Mouse (Mus musculus) urinary bladder, postnatal 10 days (tissue): ENCODE measurements around the gene Tmem108.
"Not testable (repeated sequence)": the region's sequence is repeated elsewhere in the genome, so short reads cannot be mapped to it uniquely, and the experiment has no call there.

Source experiments
- DNase-seq: peaks from one replicate; pipeline ENCODE4 v3.0.0; 2022; ENCODE audit warnings: low spot score

The Tmem108 gene

DNA sequence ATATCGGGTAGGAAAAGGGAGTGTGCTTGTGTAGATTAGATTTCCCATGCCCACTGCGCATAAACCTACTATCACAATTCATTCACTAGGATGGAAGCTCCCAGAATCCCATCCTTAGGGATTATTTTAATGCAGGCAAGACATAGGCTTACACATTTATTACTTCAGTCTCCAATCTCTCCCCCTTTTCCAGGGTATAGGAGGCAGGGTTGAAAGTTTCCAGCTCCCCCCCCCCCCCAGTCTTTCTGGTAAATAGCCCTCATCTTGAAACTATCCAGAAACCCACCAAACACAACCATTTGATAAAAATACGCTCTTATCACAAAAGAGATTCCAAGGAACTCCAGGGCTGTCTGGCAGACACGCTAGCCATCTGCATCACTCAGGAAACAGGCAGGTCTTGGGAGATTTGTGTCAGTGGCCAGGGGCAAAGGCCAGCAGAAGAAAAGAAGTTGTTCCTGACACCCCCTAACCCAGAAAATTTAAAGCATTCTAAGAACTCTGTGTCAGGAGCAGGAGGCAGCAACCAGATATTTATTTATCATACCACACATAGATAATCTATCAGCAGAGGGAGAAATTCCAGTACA, 79.8 kb downstream of the Tmem108 start:
- no peak for DNase-seq

DNA sequence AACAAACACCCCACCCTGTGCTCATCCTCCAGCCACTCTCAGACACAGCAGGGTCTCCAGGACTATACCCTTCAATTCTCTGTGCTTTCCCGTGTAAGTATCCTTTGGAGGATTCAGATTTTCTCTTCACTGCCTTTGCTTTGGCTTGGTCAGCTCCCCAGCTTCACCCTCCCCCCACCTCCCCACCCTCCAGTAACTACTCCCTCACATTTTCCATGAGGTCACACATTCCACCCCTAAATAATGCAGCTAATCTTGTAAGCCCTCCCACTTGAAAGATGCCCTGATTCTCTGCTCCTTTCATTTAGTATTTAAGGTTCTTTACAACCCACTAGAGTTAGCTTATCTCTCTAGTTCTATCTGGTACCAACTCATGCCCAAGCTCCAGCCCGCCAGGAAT, 82.4 kb downstream of the Tmem108 start:
- DNase-seq = no peak

DNA sequence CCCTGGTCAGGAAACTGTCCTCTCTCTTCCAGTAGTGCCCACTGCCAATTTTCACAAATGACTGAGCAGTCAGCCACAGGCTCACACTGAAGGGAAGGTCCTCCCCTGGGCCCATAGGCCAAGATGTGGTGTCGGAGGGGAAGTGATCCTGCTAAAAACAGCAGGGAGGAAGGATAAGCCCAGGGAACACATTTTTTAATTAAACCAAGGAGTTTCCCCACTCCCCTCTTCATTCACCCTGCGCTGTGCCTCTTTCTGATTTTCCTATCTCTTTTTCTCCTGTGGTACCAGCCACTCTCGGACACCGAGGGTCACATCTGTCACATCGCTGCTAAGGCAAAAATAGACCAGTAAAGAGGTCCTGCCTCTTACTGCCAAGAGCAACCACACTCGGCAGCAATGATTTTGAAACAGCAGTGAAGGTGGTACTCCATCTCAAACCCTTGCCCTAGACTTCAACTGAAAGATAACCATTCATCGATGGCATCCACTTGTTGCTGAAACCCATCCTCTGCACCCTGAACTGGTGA, 83.0 kb downstream of the Tmem108 start:
- no peak for DNase-seq

DNA sequence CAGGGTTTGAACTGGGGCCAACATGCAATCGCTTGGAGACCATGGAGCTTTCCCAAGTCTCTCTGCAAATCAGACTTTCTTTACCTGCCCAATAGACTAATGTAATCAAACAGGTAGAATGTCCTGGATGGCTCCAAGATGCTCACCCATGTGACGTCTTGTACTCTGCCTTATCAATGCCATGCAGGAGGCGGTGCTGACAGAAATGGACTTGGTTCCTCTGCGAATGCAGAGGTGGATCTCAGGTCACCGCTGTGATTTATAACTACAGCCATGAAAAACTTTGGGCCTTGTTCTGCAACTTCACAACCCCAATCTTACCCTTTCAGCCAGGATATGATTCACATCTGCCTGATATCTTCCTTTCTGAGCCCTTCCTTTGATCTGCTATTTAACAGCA, 83.8 kb downstream of the Tmem108 start:
- no peak for DNase-seq

DNA sequence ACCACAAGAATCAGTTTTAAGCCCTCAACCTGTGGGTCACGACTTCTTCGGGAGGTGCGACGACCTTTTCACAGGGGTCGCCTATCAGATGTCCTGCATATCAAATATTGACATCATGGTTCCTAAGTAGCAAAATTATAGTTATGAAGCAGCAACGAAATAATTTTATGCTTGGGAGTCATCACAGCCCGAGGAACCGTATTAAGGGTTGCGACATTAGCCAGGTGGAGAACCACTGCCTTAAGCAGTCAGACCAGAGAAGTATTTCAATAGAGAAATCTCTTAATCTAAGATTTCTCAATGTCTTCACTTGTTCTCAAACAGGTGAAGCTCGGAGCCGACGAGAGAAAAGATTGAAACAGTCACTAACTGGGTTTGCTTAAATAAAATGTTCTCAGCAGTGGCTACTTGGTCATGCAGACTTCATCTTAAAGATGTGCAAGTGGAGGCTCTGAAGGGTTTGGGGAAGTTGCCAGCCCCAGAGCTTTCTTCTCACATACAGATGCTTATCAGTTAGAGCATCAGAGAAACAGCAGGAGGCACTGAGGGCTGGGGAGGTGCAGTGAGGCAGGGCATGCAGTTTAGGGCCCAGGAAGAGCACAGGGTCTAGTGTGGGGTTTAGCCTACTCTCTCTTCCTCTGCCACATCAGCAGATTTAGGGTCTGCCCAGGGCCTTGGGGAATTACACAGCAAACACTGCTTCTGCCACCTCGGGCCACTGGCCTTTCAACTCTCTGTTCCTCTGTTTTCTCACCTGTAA, 85.7 kb downstream of the Tmem108 start:
- no peak for DNase-seq

DNA sequence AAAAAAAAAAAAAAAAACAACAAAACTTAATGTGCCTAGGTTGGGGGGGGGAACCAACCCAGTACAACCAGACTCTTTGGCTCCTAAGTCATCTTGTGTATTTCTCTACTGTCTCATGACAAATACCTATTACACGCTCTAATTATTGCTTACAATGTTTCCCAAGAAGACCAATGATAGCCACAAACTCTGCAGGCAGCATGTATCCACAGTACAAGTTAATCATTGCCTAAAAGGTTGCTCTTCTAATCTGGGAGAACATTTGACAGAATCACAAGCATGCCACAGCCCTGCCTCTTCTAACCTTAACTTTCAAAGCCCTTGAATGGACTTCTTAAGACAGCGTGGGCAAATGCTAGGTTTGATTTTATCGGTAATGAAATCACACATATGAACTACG, 88.8 kb downstream of the Tmem108 start:
- no peak for DNase-seq

DNA sequence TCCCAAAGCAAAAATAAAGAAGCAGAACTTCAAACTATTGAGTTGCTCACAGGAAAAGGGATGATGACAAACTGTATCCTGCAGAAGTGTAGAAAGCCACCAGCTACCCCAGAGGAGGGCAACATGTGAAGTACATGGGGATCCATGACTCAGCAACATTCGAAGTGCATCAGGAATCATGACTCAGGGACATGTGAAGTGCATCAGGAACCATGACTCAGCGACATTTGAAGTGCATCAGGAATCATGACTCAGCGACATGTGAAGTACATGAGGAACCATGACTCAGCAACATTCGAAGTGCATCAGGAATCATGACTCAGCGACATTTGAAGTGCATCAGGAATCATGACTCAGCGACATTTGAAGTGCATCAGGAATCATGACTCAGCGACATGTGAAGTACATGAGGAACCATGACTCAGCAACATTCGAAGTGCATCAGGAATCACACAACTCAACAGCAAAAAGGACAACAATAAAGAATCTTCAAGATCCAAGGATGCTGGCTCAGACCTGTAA, 91.0 kb downstream of the Tmem108 start:
- DNase-seq = not testable (repeated sequence)

DNA sequence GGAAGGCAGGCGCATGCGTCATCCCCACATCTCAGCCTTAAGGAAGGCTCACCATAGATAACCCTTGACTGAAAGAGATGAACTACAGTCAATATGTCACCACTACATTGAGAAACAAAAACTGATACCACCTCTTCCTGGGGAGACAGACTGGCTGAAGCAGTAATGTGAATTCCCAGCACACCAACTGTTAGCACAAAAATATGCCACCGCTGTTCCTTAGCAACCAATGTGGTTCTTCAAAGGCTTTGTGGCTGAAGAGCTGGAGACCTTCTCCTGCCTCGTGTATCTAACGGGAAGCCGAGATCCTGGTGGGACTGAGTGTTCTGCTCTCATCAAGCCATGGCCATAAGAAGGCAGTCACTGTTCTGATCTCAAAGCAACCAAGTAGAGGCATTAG, 92.8 kb downstream of the Tmem108 start:
- DNase-seq = no peak

DNA sequence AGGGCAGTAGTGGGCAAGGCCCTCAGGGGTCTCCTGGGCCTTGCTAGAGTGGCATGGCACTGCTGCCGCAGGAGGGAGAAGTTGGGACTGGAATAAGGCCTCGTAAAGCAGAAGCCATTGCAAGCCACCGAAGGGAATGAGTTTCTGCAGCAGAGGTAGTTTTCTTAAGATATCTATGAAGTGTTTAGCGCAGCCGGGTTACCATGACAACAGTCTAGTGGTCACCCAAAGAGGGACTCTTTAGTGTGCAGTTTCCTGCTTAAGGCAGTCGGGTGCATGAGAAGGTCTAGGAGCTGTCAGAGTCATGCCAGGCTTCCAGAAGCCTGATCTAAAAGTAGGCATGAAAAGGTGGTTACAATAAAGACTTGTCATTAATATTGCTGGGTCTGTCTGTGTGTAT, 95.8 kb downstream of the Tmem108 start:
- no peak for DNase-seq

DNA sequence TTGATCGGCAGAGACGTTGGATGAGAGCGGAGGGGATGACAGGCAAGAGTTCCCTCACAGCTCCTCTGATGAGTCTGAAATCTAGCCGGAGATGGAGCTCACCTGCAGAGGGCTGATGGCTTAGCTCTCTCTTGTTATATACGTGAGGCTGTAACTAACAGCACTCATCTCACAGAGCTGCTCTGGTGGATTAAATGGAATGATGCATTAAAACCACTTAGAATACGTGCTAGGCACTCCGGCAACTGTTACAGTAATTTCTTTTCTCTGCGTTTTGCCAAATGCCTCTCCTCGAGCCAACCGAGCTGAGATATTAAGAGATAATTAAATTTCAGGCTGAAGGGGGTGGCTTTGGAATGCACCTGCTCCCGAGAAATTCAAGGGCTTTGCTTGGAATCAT, 97.5 kb downstream of the Tmem108 start:
- no peak for DNase-seq

DNA sequence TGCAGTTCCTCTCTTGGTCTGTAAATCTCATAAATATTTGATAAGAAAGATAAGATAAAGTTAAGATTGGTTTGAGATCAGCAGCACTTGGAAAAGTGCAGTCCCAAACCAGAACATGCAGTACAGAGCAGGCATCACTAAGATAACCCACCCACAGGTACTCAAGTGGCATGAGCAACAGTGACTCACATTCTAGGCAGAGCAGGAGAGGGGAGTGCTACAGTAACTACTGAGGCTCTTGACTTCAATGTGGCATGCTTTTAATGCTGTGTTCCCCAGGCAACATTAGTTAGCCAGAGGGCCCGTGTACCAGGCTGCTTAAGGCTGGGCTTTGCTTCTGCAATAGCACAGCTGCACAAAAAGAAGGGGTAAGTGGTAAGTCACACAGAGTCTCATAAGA, 99.8 kb downstream of the Tmem108 start:
- DNase-seq = no peak

DNA sequence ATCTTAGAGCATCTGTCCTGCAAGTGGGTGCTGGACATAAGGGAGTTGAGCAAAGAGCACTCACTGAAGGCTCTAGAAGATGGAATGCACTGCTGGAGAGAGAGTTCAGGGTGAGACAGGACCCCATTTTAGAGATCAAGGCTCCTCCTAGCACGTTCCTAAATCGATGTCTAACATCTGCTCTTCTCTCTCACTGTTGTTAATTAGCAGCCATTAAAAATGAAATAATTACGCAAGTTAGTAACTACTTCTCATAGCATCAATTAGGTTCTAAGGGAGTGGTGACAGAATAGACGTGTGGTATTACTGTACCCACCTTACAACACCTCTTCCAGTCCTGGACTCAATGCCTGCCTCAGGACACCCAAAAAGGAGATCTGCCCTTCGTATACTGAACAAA, 103.7 kb downstream of the Tmem108 start:
- DNase-seq = no peak

DNA sequence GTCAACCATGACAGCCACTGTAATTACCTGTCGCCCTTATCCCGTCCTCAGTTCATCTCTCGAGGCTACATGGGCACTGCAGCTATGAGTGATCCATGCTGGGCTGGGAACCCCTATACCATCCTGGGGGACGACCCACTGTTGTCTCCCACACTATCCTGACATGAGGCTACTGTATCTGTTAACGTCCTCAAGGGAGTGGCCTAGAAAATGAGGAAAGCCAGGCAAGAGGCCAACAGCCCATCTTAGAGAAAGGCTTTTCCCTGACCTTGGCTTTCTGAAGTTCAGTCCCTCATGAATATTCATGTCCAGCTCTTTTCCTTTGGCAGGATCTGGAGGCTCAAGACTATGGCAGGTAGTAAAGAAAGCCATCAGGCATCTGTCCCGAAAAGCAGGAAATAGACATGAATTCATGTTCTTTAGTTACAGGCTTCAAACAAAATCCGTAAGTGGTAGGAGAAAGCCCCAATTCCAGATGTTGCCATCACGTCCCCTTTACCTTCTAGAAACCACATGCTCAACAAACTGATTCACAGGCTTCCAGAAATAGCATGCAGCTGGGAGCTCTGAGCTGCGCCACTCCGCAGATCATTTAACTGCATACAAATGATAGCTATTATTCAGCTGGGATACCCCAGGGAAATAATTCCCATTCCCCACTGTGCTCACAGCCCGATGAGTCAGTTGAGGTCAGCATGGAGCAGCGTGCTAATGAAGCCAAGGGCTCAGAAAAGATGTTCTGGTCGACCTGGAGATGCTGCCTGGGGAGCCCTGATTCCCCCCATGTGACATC, 104.3 kb downstream of the Tmem108 start:
- no peak for DNase-seq

DNA sequence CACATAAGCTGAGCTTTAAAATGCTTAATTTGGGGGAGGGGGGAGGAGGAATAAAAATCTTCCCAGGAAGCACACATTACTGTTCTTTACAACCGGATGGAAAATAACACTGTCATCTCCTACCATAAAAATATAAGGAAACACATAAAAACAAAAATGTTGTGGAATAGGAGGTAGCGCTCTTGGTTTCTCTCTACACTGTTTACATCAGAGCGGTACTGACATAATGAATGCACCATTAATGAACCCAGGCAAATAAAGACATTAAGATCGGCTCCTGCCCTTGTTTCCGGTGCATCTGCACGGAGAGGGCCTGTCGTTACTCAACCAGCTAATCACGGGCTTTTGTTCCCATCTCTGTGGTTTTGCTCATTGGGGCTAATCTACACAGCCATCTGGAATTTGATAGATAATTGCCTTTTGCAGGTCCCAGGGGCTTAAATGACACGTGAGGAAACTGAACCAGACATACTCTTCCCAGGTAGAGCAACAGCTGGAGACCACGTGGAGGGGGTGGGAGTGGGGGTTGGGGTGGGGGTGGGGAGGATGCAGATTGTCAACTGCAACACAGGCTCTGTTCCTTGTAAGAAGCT, 107.5 kb downstream of the Tmem108 start:
- no peak for DNase-seq

DNA sequence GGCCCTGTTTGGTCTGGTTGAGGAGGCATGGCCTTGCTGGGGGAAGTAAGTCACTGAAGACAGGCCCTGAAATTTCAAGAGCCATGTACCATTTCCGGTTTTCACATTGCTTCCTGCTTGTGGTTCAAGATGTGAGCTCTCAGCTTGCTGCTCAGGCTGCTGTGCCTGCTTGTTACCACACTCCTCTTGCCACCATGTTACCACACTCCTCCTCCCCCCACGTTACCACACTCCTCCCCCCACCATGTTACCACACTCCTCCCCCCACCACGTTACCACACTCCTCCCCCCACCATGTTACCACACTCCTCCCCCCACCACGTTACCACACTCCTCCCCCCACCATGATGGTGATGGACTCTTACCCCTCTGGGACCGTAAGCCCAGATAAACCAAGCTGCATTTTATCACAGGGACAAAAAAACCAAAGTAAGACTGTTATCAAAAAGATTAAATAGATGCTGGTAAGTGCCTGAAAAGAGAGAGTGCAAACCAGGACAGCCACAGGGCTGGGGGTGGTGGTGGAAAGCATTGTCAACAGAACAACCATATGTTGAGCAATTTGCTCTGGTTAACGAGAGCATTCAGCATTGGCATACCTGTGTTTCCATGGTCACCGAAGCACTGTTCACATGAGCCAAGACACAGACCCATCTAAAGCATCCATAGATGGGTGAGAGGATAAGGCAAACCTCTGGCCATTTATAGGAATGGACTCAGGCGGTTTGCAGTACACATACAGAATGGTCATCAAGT, 109.3 kb downstream of the Tmem108 start:
- no peak for DNase-seq

DNA sequence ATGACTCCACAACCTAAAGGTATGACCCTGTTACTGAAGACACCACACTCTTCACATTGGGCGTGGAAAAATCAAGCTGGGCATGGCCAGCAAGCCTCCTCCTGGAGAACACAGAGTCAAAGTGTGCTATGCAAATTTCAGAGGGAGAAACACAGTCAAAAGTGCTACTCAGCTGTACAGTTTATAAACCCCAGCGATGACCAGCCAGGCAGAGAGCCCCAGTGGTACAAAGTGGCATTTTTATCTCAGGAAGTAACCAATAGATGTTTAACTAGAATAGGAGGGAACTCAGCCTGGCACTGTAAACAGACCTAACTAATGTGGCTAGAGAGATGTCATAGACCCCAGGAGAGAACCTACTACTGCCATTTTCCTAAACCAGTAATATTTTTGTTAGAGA, 115.0 kb downstream of the Tmem108 start:
- DNase-seq = no peak

DNA sequence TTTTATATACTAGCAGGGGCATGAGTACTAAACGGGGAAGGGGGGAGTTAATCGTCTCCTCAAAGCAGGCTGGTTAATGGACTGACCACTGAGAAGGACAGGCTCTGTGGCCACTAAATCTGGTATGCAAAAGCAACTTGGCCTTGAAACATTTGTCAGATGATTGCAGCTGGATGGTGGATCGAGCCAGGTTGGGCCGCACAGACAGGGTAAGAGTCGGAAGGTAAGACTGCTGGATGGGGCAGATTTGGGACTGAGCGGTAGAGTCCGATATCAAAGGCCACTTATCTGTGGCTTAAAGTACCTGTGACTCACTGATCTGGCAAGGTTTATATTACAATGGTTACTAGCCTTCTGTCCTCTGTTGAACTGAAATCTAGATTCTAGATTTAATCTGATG, 115.9 kb downstream of the Tmem108 start:
- DNase-seq = no peak

DNA sequence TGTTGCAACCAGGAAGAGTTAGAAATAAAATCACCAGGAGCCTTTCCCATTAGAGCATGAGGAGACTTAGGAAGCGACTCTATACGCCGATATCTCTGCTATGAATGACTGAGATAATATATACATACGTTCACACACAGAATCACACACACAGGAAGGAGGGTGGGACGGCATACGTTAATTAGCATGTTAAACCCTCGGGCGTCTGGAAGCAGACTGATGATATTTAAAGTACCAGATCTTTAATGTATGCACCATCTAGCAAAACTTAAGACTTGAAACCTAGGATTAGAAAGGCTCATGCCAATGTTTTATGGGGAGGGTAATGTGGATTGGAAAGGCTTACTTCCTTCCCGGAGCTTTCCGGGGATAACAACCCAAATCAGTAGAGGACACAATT, 119.3 kb downstream of the Tmem108 start:
- DNase-seq = no peak

DNA sequence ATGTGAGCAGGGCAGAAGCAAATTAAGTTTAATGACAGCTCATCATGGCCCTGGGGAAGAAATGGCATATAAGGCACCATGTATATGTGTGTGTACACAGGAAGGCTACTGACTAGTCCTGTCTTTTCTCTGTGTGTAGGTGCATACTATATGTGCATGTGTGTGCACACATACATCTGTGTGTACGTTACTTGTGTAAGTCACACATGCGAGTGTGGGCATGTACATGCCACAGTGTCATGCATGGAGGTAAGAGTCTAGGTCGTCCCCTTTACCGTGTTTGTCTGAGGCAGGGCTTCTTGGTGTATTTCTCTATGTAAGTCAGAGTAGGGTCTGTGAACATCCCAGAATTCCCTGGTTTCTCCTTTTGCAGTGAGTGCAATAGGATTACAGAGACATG, 120.3 kb downstream of the Tmem108 start:
- no peak for DNase-seq

DNA sequence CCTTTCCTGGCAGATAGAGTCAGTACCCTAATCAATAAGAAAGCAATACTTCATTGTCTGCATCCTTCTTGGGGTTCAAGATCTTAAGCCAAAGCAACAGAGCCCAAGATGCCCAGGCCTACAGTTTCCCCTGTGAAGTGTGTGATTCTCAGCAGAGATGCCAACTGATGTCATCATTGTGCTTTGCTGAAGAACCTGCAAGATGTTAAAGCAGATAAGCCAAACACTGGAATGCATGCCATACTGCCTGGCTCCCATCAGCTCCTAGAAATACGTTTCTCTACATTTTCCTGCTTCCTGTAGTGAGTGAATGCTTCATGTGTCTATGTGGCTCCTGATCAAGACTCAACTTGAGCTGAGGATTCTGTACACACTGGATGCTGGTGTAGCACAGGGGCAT, 122.2 kb downstream of the Tmem108 start:
- DNase-seq = no peak

DNA sequence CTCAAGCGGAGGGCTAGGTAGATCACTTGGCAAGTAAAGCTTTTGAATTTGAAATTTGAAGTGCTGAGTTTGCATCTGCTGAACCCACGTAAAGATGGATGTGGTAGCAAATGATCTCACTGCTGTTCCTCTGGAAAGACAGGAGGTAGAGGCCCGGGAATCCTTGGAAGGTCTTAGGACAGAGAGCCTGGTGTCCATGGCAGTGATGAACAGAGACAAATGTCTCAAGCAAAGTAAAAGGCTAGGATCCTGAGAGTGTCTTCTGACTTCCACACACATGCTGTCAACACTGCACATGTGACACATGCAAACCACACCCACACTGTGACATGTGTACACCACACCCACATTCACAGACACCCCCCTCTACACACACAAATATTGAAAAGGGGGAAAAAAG, 124.2 kb downstream of the Tmem108 start:
- DNase-seq = no peak

DNA sequence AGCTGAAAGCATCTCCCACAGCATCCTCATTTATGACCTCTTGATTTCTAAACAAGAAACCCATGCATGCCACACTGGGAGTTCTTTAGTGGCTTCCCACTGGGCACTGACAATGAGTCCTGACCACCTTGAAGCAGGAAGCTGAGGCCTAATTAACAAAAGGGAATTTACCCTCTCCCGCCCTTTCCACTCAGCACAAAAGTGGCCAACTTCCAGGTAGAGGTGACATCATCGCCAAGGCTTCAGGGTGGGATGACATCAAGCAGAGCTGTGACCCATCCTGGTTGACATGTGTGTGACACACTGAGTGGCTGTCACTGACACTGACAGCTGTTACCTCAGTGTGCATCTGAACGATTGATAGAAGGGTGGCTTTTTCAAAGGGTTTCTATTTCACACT, 124.8 kb downstream of the Tmem108 start:
- no peak for DNase-seq
